Comparison of ENCODE assay signal across 8 mouse cellular contexts in the genomic region with DNA sequence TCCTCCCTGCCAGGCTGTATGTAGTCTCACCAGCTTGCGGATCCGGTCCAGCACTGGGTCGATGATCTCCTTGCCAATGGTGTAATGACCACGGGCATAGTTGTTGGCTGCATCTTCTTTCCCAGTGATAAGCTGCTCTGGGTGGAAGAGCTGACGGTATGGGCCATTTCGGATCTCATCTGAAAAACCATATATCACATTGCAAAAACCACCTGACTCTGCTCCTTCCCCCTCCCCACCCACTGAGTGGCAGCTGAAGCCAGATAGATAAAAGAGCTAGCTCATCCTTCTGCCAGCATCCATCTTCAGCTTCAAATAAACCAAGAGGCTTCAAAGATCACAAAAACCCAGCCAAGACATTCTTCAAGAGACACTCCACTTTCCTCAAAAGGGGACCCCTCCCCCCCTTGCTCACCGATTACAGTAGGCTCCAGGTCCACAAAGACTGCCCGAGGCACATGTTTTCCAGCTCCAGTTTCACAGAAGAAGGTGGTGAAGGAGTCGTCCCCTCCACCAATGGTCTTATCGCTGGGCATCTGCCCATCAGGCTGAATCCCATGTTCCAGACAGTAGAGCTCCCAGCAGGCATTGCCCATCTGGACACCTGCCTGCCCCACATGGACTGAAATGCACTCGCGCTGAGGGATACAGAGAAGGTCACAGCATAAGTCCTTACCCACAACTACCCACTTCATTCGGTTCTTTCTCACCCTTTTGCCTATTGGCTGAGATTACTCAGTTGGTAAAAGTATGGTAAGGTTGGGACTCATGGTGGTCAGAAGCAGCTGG. TPM values are rescaled to one million over a fixed set of nuclear protein-coding genes. Genes with fewer than 3 reads are reported as not detected.
A peak's percentile ranks its signal among the peaks of the same experiment; 100 is the strongest.
DNase-seq lines count a peak whose midpoint lies in the region; ATAC-seq lines count a peak whose summit lies in the region.

No protein-coding gene starts in this region.

- DNase-seq in spleen, adult 12 weeks (ENCODE audit: low spot score), result peak; percentile 61
- no peak for DNase-seq in spleen, postnatal 14 days (ENCODE audit: low spot score in 2 of 2)
- peak; percentile 50 to 71 for DNase-seq in spleen, postnatal 36 days (ENCODE audit: low spot score in 2 of 2)
- no peak for DNase-seq in midbrain, embryonic 11.5 days (ENCODE audit: low spot score, missing footprints)
- no peak for DNase-seq in layer of hippocampus, adult 11-12 months (ENCODE audit: low spot score)
- DNase-seq in embryo, embryonic 10.5 days (ENCODE audit: low spot score), result no peak

- H3K9ac ChIP-seq in intestine, embryonic 15.5 days, result no peak overlapping the region
- no peak overlapping the region for H3K9ac ChIP-seq in midbrain, embryonic 11.5 days (ENCODE audit: low read length)

- H3K4me3 ChIP-seq in intestine, embryonic 15.5 days (replicated peaks), result 0 out of 2 replicates have a peak overlapping the region, but pooled peaks have one; percentile 54
- no peak overlapping the region for H3K4me3 ChIP-seq in midbrain, embryonic 11.5 days (ENCODE audit: low read depth, low read length)

- H3K27ac ChIP-seq in intestine, embryonic 15.5 days, result no peak overlapping the region
- H3K27ac ChIP-seq in midbrain, embryonic 11.5 days (ENCODE audit: low read depth, low read length), result no peak overlapping the region

- peaks cover 27% of the 10 kb centered on the region for H3K27me3 ChIP-seq in intestine, embryonic 15.5 days (replicated peaks)
- peaks cover 47% of the 10 kb centered on the region for H3K27me3 ChIP-seq in midbrain, embryonic 11.5 days (ENCODE audit: control insufficient read depth, insufficient read depth, low read length)

- peaks cover 12% of the 10 kb centered on the region; the same call in 1 of the 2 replicates for H3K36me3 ChIP-seq in intestine, embryonic 15.5 days
- peaks cover 4% of the 10 kb centered on the region; the same call in 1 of the 2 replicates for H3K36me3 ChIP-seq in midbrain, embryonic 11.5 days (ENCODE audit: control insufficient read depth, insufficient read depth, low read length)

- peaks cover 38% of the 10 kb centered on the region for H3K4me1 ChIP-seq in intestine, embryonic 15.5 days (replicated peaks)
- H3K4me1 ChIP-seq in midbrain, embryonic 11.5 days (ENCODE audit: control insufficient read depth, insufficient read depth, low read length), result peaks cover 11% of the 10 kb centered on the region

- WGBS in intestine, embryonic 15.5 days, result 72% methylated on average over 13 of the region's 13 CpGs
- WGBS in midbrain, embryonic 11.5 days, result 82% methylated on average over 13 of the region's 13 CpGs

- peak overlapping the region; percentile 99 for H3K4me2 ChIP-seq in intestine, embryonic 15.5 days (replicated peaks)
- no peak overlapping the region for H3K4me2 ChIP-seq in midbrain, embryonic 11.5 days

- H3K9me3 ChIP-seq in intestine, embryonic 15.5 days, result no peaks in the 10 kb centered on the region
- no peaks in the 10 kb centered on the region for H3K9me3 ChIP-seq in midbrain, embryonic 11.5 days (ENCODE audit: control insufficient read depth, low read length)

- peak; percentile 64 for ATAC-seq in erythroblast, adult 5-6 weeks (replicated peaks; ENCODE audit: low FRiP score, poor library complexity, severe bottlenecking)
- ATAC-seq in intestine, embryonic 15.5 days, result no peak
- ATAC-seq in midbrain, embryonic 11.5 days (ENCODE audit: low FRiP score), result no peak

RNA-seq across cellular contexts. Expression of gene Tuba4a, which starts 2.7 kb away (rescaled TPM):
- total RNA-seq in erythroblast, adult 5-6 weeks (2015; ENCODE audit: low replicate concordance), result 433 and 471 TPM in 2 replicates
- 280 and 368 TPM in 2 replicates for total RNA-seq in erythroblast, adult 5-6 weeks (2017; ENCODE audit: low replicate concordance)
- polyA plus RNA-seq in intestine, embryonic 15.5 days (2015; fragmentation: Nextera tagmentation; extraction: Ambion mirVana), result 122 and 131 TPM in 2 replicates
- 7.9 and 9.6 TPM in 2 replicates for polyA plus RNA-seq in midbrain, embryonic 11.5 days (2014; fragmentation: Nextera tagmentation; extraction: Ambion mirVana)

RNA-seq across cellular contexts. Expression of gene Stk16, which starts 6.4 kb away (rescaled TPM):
- 50.4 and 76.9 TPM in 2 replicates for total RNA-seq in erythroblast, adult 5-6 weeks (2015; ENCODE audit: low replicate concordance)
- 31.3 and 50.2 TPM in 2 replicates for total RNA-seq in erythroblast, adult 5-6 weeks (2017; ENCODE audit: low replicate concordance)
- 110 and 122 TPM in 2 replicates for polyA plus RNA-seq in intestine, embryonic 15.5 days (2015; fragmentation: Nextera tagmentation; extraction: Ambion mirVana)
- polyA plus RNA-seq in midbrain, embryonic 11.5 days (2014; fragmentation: Nextera tagmentation; extraction: Ambion mirVana), result 110 and 116 TPM in 2 replicates

RNA-seq across cellular contexts. Expression of gene Glb1l, which starts 6.4 kb away (rescaled TPM):
- 12.3 and 12.9 TPM in 2 replicates for total RNA-seq in erythroblast, adult 5-6 weeks (2015; ENCODE audit: low replicate concordance)
- 8.1 and 8.6 TPM in 2 replicates for total RNA-seq in erythroblast, adult 5-6 weeks (2017; ENCODE audit: low replicate concordance)
- 11.9 and 12.2 TPM in 2 replicates for polyA plus RNA-seq in intestine, embryonic 15.5 days (2015; fragmentation: Nextera tagmentation; extraction: Ambion mirVana)
- 18.3 and 19.4 TPM in 2 replicates for polyA plus RNA-seq in midbrain, embryonic 11.5 days (2014; fragmentation: Nextera tagmentation; extraction: Ambion mirVana)

RNA-seq across cellular contexts. Expression of gene A630095N17Rik, which starts 14.9 kb away (rescaled TPM):
- not detected in 2 replicates for total RNA-seq in erythroblast, adult 5-6 weeks (2015; ENCODE audit: low replicate concordance)
- not detected in 2 replicates for total RNA-seq in erythroblast, adult 5-6 weeks (2017; ENCODE audit: low replicate concordance)
- not detected in 2 replicates for polyA plus RNA-seq in intestine, embryonic 15.5 days (2015; fragmentation: Nextera tagmentation; extraction: Ambion mirVana)
- polyA plus RNA-seq in midbrain, embryonic 11.5 days (2014; fragmentation: Nextera tagmentation; extraction: Ambion mirVana), result not detected in 2 replicates

RNA-seq across cellular contexts. Expression of gene Dnajb2, which starts 19.2 kb away (rescaled TPM):
- total RNA-seq in erythroblast, adult 5-6 weeks (2015; ENCODE audit: low replicate concordance), result 186 and 231 TPM in 2 replicates
- total RNA-seq in erythroblast, adult 5-6 weeks (2017; ENCODE audit: low replicate concordance), result 524 and 744 TPM in 2 replicates
- polyA plus RNA-seq in intestine, embryonic 15.5 days (2015; fragmentation: Nextera tagmentation; extraction: Ambion mirVana), result 25.5 and 26.2 TPM in 2 replicates
- polyA plus RNA-seq in midbrain, embryonic 11.5 days (2014; fragmentation: Nextera tagmentation; extraction: Ambion mirVana), result 15.9 and 18.1 TPM in 2 replicates

Comparison
In these comparisons a context has a peak if more than half of its experiments do, and no peak if none do; other contexts are left out.
1. DNase-seq: peak in spleen, adult 12 weeks (single experiment) and spleen, postnatal 36 days (2 of 2); none in spleen, postnatal 14 days (0 of 2), midbrain, embryonic 11.5 days (single experiment), layer of hippocampus, adult 11-12 months (single experiment) and embryo, embryonic 10.5 days (single experiment).
2. RNA of gene Tuba4a, which starts 2.7 kb away (polyA plus RNA-seq): 122 to 131 TPM in intestine, embryonic 15.5 days; 7.9 to 9.6 TPM in midbrain, embryonic 11.5 days; every median in the first group is over 10 times any median in the second.